Mouse (Mus musculus): ENCODE results near the gene Bbs9.

DNA sequence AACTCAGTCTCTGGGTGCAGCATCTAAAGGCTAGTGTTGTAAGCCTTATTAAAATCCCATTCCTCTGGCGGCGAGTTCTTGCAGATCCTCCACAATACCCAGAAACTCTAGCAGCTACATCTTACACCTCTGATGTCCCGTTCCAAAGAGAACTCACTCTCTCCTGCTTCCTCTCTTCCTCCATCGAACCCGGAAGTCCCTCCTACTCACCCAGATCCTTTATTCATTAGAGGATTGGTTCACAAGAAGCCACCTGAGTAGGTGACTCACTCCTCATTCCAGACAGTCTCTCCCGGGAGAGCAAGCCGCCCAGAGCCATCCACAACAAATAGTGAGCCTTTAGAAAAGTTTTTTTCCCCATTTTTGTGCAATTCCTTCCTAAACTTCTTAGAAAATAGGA, 10.7 kb downstream of the Bbs9 start:
- TF ChIP-seq ZC3H11A (IDR thresholded peaks at IDR 0.05; ENCODE audit: borderline replicate concordance, low read depth, low read length) = no peak
- no peak for TF ChIP-seq ZNF384 (IDR thresholded peaks at IDR 0.05; ENCODE audit: low read depth, low read length)
- TF ChIP-seq HCFC1 (IDR thresholded peaks at IDR 0.05; ENCODE audit: borderline replicate concordance, insufficient read depth, low read length) = no peak
- no peak for TF ChIP-seq CHD2 (IDR thresholded peaks at IDR 0.05; ENCODE audit: low read depth, low read length)

All from ES-E14 (cell line).